Mouse (Mus musculus): ENCODE data around the gene Tm4sf5. TPM values are rescaled to one million over a fixed set of nuclear protein-coding genes. Genes with fewer than 3 reads are reported as not detected.
"Not testable (repeated sequence)": the region's sequence is repeated elsewhere in the genome, so short reads cannot be mapped to it uniquely, and the experiment has no call there.

The Tm4sf5 gene
- total and polyA plus RNA-seq, 3 experiments, result 5.5 to 24.5 (median 11.7) TPM

DNA sequence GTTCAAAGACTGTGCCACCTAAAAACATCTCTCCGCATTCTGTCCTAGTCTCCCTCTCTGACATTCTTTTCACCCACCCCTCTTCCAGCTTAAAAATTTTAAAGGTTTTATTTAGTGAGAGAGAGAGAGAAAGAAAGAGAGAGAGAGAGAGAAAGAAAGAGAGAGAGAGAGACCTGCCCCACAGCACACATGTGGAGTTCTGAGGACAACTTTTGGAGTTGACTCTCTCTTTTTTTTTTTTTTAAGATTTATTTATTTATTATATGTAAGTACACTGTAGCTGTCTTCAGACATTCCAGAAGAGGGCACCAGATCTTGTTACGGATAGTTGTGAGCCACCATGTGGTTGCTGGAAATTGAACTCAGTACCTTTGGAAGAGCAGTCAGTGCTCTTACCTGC, 26.0 kb downstream of the Tm4sf5 start:
- H3K9ac ChIP-seq (ENCODE audit: insufficient read depth, low read depth); H3K79me2 ChIP-seq (replicated peaks; ENCODE audit: control insufficient read depth, extremely low read depth, insufficient read depth, poor library complexity, severe bottlenecking); H3K4me3 ChIP-seq (replicated peaks in 1 of 3; ENCODE audit: low read depth in 2 of 3, low read length in 2 of 3, poor library complexity in 1 of 3); H3K27me3 ChIP-seq (replicated peaks); dilution Hi-C loops (cut with MboI; ENCODE audit: extremely low pct_ligation_motif_present, extremely low pct_unique_long_range_greater_than_20kb, low sequenced_read_pairs); H3K9me3 ChIP-seq (replicated peaks; ENCODE audit: low read length); H3K27ac ChIP-seq (ENCODE audit: insufficient read depth, low read depth); DNase-seq (ENCODE audit: extremely low read depth); H3K4me2 ChIP-seq (ENCODE audit: insufficient read depth, low read depth, poor library complexity, severe bottlenecking); in situ Hi-C loops (cut with MboI; ENCODE audit: low pct_ligation_motif_present, low pct_unique_long_range_greater_than_20kb, low sequenced_read_pairs): not testable (repeated sequence)
- TF ChIP-seq CTCF (conservative IDR thresholded peaks at IDR 0.05 in 1 of 2, IDR thresholded peaks at IDR 0.05 in 1 of 2; ENCODE audit: low read depth in 2 of 2, low read length in 2 of 2) (peak in 1 of 2 experiments; percentile 32; a peak in 1 of 4 replicates), ZNF384 (IDR thresholded peaks at IDR 0.05; ENCODE audit: low read depth, low read length) (peak; percentile 57)
- H3K36me3 ChIP-seq (replicated peaks in 1 of 2; ENCODE audit: control insufficient read depth in 1 of 2, insufficient read depth in 1 of 2, low read length in 1 of 2), result peaks cover 24 to 36% of the 10 kb centered on the region in 2 experiments
- H3K4me1 ChIP-seq (ENCODE audit: control insufficient read depth in 1 of 2, insufficient read depth in 2 of 2), result peaks cover 14 to 57% of the 10 kb centered on the region in 2 experiments

DNA sequence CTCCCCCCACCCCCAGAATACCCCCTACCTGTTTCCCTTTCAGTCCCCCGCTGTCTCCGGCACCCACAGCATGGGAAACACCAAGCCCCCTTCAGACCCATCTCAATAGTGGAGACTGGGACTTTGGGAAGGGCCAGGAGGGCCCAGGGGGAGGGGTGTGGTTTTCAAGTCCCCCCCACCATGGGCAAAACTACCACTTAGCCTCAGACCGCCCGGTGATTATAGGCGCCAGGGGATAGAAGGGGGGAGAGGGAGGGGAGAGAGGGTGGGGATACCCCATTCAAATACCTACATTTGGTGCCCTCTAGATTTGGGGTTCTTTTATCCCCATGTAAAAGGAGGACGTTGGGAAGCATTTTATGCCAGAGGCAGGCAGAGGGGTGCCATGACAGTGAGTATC, 27.8 kb downstream of the Tm4sf5 start, which contains the start of gene Gm40193:
TSS of gene Gm40193 (minus strand) at position 101 of the 400 bp plus-strand sequence.
- no peaks in the 10 kb centered on the region for H3K27me3 ChIP-seq (replicated peaks)
- in situ Hi-C loops (cut with MboI; ENCODE audit: low pct_ligation_motif_present, low pct_unique_long_range_greater_than_20kb, low sequenced_read_pairs) (no loop called here), dilution Hi-C loops (cut with MboI; ENCODE audit: extremely low pct_ligation_motif_present, extremely low pct_unique_long_range_greater_than_20kb, low sequenced_read_pairs) (no loop called here)
- H3K4me2 ChIP-seq (ENCODE audit: insufficient read depth, low read depth, poor library complexity, severe bottlenecking), result no peak within 1 kb of the TSS
- no peaks in the 10 kb centered on the region for H3K9me3 ChIP-seq (replicated peaks; ENCODE audit: low read length)
- no peak within 1 kb of the TSS for H3K9ac ChIP-seq (ENCODE audit: insufficient read depth, low read depth)
- H3K4me1 ChIP-seq (ENCODE audit: control insufficient read depth in 1 of 2, insufficient read depth in 2 of 2), result peaks cover 3 to 40% of the 10 kb centered on the region in 2 experiments; a peak in 2 of 4 replicates
- H3K27ac ChIP-seq (ENCODE audit: insufficient read depth, low read depth), result no peak within 1 kb of the TSS
- peaks cover 9 to 19% of the 10 kb centered on the region in 2 experiments for H3K36me3 ChIP-seq (replicated peaks in 1 of 2; ENCODE audit: control insufficient read depth in 1 of 2, insufficient read depth in 1 of 2, low read length in 1 of 2)
- no peak within 1 kb of the TSS for H3K4me3 ChIP-seq (replicated peaks in 1 of 3; ENCODE audit: low read depth in 2 of 3, low read length in 2 of 3, poor library complexity in 1 of 3)
- H3K79me2 ChIP-seq (replicated peaks; ENCODE audit: control insufficient read depth, extremely low read depth, insufficient read depth, poor library complexity, severe bottlenecking), result no peaks in the 10 kb centered on the region
- DNase-seq (ENCODE audit: extremely low read depth), result no peak
- TF ChIP-seq MAX (IDR thresholded peaks at IDR 0.05; ENCODE audit: low read length), result no peak

- no peaks in the 10 kb centered on the region for H3K79me2 ChIP-seq (replicated peaks; ENCODE audit: control insufficient read depth, extremely low read depth, insufficient read depth, poor library complexity, severe bottlenecking)
- no peaks in the 10 kb centered on the region for H3K27me3 ChIP-seq (replicated peaks)
- dilution Hi-C loops (cut with MboI; ENCODE audit: extremely low pct_ligation_motif_present, extremely low pct_unique_long_range_greater_than_20kb, low sequenced_read_pairs), result no loop called here
- peaks cover 0 to 22% of the 10 kb centered on the region in 2 experiments; a peak in 2 of 4 replicates for H3K4me1 ChIP-seq (ENCODE audit: control insufficient read depth in 1 of 2, insufficient read depth in 2 of 2)
- H3K27ac ChIP-seq (ENCODE audit: insufficient read depth, low read depth), result no peak overlapping the region
- H3K9me3 ChIP-seq (replicated peaks; ENCODE audit: low read length), result no peaks in the 10 kb centered on the region
- H3K4me2 ChIP-seq (ENCODE audit: insufficient read depth, low read depth, poor library complexity, severe bottlenecking), result peak overlapping the region; percentile 66; the same call in 1 of the 2 replicates
- in situ Hi-C loops (cut with MboI; ENCODE audit: low pct_ligation_motif_present, low pct_unique_long_range_greater_than_20kb, low sequenced_read_pairs), result no loop called here
- H3K4me3 ChIP-seq (replicated peaks in 1 of 3; ENCODE audit: low read depth in 2 of 3, low read length in 2 of 3, poor library complexity in 1 of 3), result peak overlapping the region; percentile 53 to 71 (median 57)
- H3K36me3 ChIP-seq (replicated peaks in 1 of 2; ENCODE audit: control insufficient read depth in 1 of 2, insufficient read depth in 1 of 2, low read length in 1 of 2), result peaks cover 0 to 7% of the 10 kb centered on the region in 2 experiments
- peak overlapping the region; percentile 62 for H3K9ac ChIP-seq (ENCODE audit: insufficient read depth, low read depth)
- no peak for DNase-seq (ENCODE audit: extremely low read depth)
- TF ChIP-seq EP300 (IDR thresholded peaks at IDR 0.05; ENCODE audit: low read length), result no peak
- TF ChIP-seq MAFK (IDR thresholded peaks at IDR 0.05; ENCODE audit: insufficient replicate concordance, low read length), result peak; percentile 94
- TF ChIP-seq SMC3 (IDR thresholded peaks at IDR 0.05; ENCODE audit: low read depth, low read length), result no peak
- TF ChIP-seq SIN3A (IDR thresholded peaks at IDR 0.05; ENCODE audit: low read length), result 0 out of 2 replicates have a peak, but pooled peaks have one; percentile 7
- no peak for TF ChIP-seq MXI1 (IDR thresholded peaks at IDR 0.05; ENCODE audit: low read depth, low read length)
Measured at GRCm38 (mm10) chr11:70539423-70539822, 34.4 kb downstream of the Tm4sf5 start.
